Mouse (Mus musculus) heart, embryonic 13.5 days (tissue): ENCODE results near the gene Pi4ka. TPM values are rescaled to one million over a fixed set of nuclear protein-coding genes. Genes with fewer than 3 reads are reported as not detected.

Experiments used
- ATAC-seq: fragments of 200-750 bp; cut with Nextera tagmentation; 2 replicates; pipeline ENCODE4 v1.8.0; 2017; ENCODE audit warnings: moderate TSS enrichment; ENCODE audit not compliant: insufficient number of reproducible peaks, low FRiP score, low TSS enrichment; ENCODE audit errors: extremely low read depth
- H3K27ac ChIP-seq: fragments of 300-500 bp; sonication (generic); replicated peaks from 2 replicates; pipeline ENCODE4 v1.5.1; 2015; ENCODE audit warnings: moderate library complexity, mild to moderate bottlenecking, inconsistent platforms
- H3K27me3 ChIP-seq: fragments of 300-500 bp; sonication (generic); replicated peaks from 2 replicates; pipeline ENCODE4 v1.6.1; 2015; ENCODE audit warnings: mild to moderate bottlenecking, inconsistent platforms
- H3K36me3 ChIP-seq: fragments of 300-500 bp; sonication (generic); 2 replicates; pipeline ENCODE4 v1.6.1; 2015; ENCODE audit warnings: mild to moderate bottlenecking, inconsistent platforms
- H3K4me1 ChIP-seq: fragments of 300-500 bp; sonication (generic); 2 replicates; pipeline ENCODE4 v1.6.1; 2015; ENCODE audit warnings: inconsistent platforms
- H3K4me2 ChIP-seq: fragments of 300-500 bp; sonication (generic); 2 replicates; pipeline ENCODE4 v1.6.1; 2015; ENCODE audit warnings: inconsistent platforms, mild to moderate bottlenecking, moderate library complexity
- H3K4me3 ChIP-seq: fragments of 300-500 bp; sonication (generic); 2 replicates; pipeline ENCODE4 v1.5.1; 2015; ENCODE audit warnings: moderate library complexity, mild to moderate bottlenecking, inconsistent platforms
- H3K9ac ChIP-seq: fragments of 300-500 bp; sonication (generic); 2 replicates; pipeline ENCODE4 v1.6.1; 2015; ENCODE audit warnings: inconsistent platforms, mild to moderate bottlenecking, moderate library complexity
- H3K9me3 ChIP-seq: fragments of 300-500 bp; sonication (generic); 2 replicates; pipeline ENCODE4 v1.6.1; 2016; ENCODE audit warnings: inconsistent platforms
- WGBS: fragments of 180-500 bp; shearing (Covaris S2); methylation state at CpG from one replicate; pipeline ENCODE4 v1.1.7; 2015; ENCODE audit warnings: mixed read lengths; 5-methylcytosine and 5-hydroxymethylcytosine counted together
- polyA plus RNA-seq: library from polyadenylated mRNA; unstranded; fragments of >200 nt; fragmentation: Nextera tagmentation; extraction: Ambion mirVana; gene quantifications from 2 replicates; pipeline ENCODE4 v1.2.1, GENCODE M21; 2015

Pi4ka gene
- 26.7 and 29.0 TPM in 2 replicates for polyA plus RNA-seq

DNA sequence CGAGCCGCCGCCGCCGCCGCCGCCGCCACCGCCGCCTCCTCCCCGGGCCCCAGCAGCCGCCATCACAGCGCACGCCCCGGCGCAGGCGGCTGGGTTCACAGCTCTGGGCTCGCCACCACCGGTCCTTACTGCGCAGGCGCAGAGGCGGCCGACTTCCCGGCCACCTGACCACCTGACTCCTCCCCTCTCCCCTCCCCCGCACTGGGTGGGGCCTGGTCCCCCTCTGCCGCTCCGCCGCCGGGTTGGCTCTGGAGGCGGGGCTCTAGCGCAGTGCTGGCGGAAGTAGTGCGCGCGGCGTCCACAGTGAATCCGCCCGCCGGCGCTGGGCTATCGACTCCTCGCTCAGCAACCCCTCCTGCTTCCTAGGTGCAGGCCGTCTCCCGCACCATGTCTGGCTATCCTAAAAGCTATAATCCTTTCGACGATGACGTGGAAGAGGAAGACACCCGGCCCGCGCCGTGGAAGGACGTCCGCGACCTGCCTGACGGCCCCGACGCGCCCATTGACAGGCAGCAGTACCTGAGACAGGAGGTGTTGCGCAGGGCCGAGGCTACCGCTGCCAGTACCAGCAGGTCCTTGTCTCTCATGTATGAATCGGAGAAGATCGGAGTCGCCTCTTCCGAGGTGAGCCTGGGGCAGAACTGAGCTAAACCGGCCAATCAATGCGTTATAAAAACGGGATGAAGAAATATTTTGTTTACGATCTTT, at the start of gene Pi4ka, which contains the start of gene Snap29:
Gene Pi4ka (minus strand): TSS at position 579 of the 708 bp plus-strand sequence.
Gene Snap29 (plus strand): TSS at position 251 of the 708 bp plus-strand sequence.
- under 1% methylated on average over 63 of the region's 69 CpGs for WGBS
- Histone ChIP-seq H3K36me3 (peaks cover 13% of the 10 kb centered on the region), H3K4me2 (peak within 1 kb of the TSS; percentile 80), H3K27me3 (no peaks in the 10 kb centered on the region), H3K9ac (peak within 1 kb of the TSS; percentile 92), H3K4me1 (peaks cover 40% of the 10 kb centered on the region), H3K4me3 (peak within 1 kb of the TSS; percentile 74), H3K27ac (peak within 1 kb of the TSS; percentile 88), H3K9me3 (no peaks in the 10 kb centered on the region)
- ATAC-seq: peak; percentile 96

DNA sequence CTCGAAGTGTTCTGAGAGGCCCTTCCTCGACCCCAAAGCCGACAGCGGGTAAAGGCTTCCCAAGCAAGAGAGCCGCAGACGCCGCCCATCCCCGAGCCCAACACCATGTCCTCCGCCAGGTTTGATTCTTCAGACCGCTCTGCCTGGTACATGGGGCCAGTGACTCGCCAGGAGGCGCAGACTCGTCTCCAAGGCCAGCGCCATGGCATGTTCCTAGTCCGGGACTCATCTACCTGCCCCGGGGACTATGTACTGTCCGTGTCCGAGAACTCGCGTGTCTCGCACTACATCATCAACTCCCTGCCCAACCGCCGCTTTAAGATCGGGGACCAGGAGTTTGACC, 46.2 kb upstream of the Pi4ka start:
- peak overlapping the region; percentile 99 for H3K27ac ChIP-seq
- H3K9me3 ChIP-seq: no peaks in the 10 kb centered on the region
- ATAC-seq: peak; percentile 38; the same call in 1 of the 2 replicates
- H3K4me2 ChIP-seq: peak overlapping the region; percentile 95
- WGBS: under 1% methylated on average over 24 of the region's 24 CpGs
- peak overlapping the region; percentile 98 for H3K9ac ChIP-seq
- peak overlapping the region; percentile 94 for H3K4me3 ChIP-seq
- H3K36me3 ChIP-seq: peaks cover 22% of the 10 kb centered on the region
- H3K4me1 ChIP-seq: peaks cover 36% of the 10 kb centered on the region
- H3K27me3 ChIP-seq: no peaks in the 10 kb centered on the region

DNA sequence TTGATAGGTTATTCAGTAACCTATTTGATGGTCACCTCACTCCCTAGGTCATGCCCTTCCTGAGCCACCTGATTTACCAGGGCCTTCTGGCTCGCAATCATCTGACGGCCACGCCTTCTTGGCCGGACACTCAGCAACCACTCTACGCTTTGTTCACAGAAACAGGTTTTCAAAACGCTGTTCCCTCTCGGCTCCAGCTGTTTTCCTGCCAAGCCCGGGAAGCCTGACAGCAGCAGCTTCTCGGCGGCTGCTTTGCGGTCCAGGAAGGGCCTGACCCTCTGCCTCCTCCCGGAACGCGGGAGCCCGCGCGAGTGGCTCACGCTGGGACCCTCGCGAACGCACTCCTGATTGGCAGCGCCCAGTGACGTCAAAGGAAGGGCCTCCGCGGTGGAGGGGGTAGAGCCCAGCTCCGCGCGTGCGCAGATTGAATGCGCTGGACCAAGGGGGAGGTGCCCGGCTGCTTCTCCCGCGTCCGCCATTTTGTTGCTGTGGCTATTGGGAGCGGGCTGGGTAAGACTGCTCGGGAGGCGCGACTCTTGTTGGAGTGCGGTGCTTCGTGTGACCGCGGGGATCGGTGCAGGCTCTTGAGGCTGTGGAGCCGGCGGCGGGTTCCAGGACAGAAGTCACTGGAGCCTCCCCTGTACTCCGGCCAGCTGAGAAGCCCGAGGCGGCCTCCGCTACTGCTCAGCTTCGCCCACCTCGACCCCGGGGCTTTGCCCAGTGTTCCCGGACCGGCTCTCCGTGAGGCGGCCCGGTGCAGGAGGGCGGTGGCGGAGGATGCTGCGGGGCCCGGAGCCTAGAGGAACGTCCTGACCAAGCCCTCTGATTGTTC, 45.6 kb upstream of the Pi4ka start, which contains the start of gene Crkl:
Gene Crkl (plus strand): TSS at position 447 of the 832 bp plus-strand sequence.
- WGBS: under 1% methylated on average over 63 of the region's 63 CpGs
- peak; percentile 95 for ATAC-seq
- Histone ChIP-seq H3K4me2 (peak within 1 kb of the TSS; percentile 95), H3K4me1 (peaks cover 31% of the 10 kb centered on the region), H3K9me3 (no peaks in the 10 kb centered on the region), H3K27me3 (no peaks in the 10 kb centered on the region), H3K36me3 (peaks cover 16% of the 10 kb centered on the region), H3K9ac (peak within 1 kb of the TSS; percentile 98), H3K27ac (peak within 1 kb of the TSS; percentile 99), H3K4me3 (peak within 1 kb of the TSS; percentile 94)

DNA sequence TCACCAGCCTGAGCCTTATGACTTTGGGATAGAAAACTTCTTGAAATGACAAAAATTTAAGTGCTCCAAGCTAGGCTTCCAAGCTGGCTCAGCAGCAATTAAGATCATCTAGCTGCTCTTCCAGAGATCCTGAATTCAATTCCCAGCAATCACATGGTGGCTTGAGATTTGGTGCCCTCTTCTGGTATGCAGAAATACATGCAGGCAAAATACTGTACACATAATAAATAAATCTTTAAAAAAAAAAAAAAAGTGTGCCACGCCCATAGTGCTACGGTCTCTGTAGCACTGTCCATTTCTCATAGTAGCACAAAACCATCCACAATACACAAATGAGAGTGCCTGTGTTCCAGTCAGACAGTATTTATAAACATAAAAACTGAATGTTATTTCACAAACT, 26.5 kb upstream of the Pi4ka start:
- H3K36me3 ChIP-seq: peaks cover 31% of the 10 kb centered on the region
- WGBS: 64% methylated on average over 2 of the region's 2 CpGs

DNA sequence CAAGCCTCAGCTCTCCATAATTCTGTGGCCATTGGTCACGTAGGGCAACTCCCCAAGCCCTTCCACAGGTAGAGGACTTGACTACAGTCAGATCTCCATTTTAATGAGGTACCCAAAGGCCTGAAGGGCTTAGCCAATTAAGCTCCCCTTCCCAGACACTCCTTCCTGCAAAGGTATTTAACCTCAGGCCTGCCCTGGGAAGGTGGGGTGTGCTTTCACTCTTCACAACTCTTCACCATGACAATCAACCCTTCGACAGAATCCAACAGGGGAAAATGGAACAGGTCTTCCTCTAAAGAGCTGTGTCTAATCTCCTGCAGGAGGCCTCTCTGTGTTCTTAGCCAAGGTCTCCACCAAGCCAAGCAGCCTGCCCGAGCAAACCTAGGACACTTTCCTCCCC, 16.9 kb upstream of the Pi4ka start:
- 73% methylated on average over 3 of the region's 3 CpGs for WGBS
- no peaks in the 10 kb centered on the region for H3K4me1 ChIP-seq
- ATAC-seq: no peak
- peaks cover 72% of the 10 kb centered on the region for H3K36me3 ChIP-seq
- H3K27me3 ChIP-seq: no peaks in the 10 kb centered on the region
- no peak overlapping the region for H3K9ac ChIP-seq
- no peak overlapping the region for H3K4me3 ChIP-seq
- no peaks in the 10 kb centered on the region for H3K9me3 ChIP-seq
- H3K4me2 ChIP-seq: no peak overlapping the region
- H3K27ac ChIP-seq: no peak overlapping the region

More for the DNA sequence above, 26.5 kb upstream of the Pi4ka start:
- Histone ChIP-seq H3K27ac (no peak overlapping the region), H3K4me1 (no peaks in the 10 kb centered on the region), H3K27me3 (no peaks in the 10 kb centered on the region), H3K4me2 (no peak overlapping the region), H3K9me3 (no peaks in the 10 kb centered on the region), H3K4me3 (no peak overlapping the region), H3K9ac (no peak overlapping the region)
- no peak for ATAC-seq

DNA sequence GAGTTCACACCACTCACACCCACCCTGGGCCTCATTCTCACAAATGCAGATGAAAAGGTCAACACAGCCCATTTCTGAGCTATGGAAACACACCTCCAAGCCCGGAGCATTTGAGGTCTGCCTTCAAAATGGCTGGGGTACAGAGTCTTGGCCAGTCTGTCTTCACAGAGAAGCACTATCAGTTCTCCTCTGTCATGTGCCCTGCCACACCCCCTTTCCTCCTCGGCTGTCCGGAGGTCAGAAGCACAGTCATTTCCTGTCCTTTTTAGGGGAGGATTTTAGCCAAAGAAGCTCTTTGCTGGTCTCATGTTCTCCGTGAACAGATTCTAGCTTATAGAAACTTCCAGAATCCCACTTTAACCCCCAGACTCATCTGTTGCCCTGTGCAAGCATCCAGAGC, 4.1 kb upstream of the Pi4ka start:
- 31% methylated on average over 4 of the region's 4 CpGs for WGBS
- Histone ChIP-seq H3K4me2 (peak overlapping the region; percentile 9; the same call in 1 of the 2 replicates), H3K9me3 (no peaks in the 10 kb centered on the region), H3K4me1 (peaks cover 39% of the 10 kb centered on the region), H3K4me3 (no peak overlapping the region), H3K27ac (no peak overlapping the region), H3K36me3 (no peaks in the 10 kb centered on the region), H3K9ac (no peak overlapping the region), H3K27me3 (no peaks in the 10 kb centered on the region)
- ATAC-seq: no peak

DNA sequence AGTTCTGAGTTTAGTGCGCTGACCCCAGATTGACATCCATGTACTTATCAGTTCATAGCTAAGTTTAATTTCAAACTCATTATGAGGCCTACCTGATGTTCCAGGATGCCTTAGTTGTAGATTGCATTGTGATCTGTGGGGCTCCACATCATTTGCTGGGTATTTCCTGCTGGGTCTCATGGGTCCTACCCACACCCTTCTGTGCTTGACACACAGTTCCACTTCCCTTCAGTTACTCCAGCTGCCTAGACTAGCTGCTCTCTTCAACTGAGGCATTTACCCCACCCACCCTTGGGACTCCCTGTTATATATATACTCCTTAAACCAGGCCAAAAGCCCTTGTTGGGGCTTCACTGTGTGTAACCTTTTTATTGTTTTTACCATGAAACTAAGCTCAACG, 2.9 kb upstream of the Pi4ka start:
- Histone ChIP-seq H3K9me3 (no peaks in the 10 kb centered on the region), H3K36me3 (no peaks in the 10 kb centered on the region), H3K4me2 (no peak overlapping the region), H3K9ac (no peak overlapping the region), H3K27me3 (no peaks in the 10 kb centered on the region), H3K27ac (no peak overlapping the region), H3K4me1 (peaks cover 40% of the 10 kb centered on the region), H3K4me3 (no peak overlapping the region)
- no peak for ATAC-seq
- WGBS: 87% methylated on average over 2 of the region's 2 CpGs

DNA sequence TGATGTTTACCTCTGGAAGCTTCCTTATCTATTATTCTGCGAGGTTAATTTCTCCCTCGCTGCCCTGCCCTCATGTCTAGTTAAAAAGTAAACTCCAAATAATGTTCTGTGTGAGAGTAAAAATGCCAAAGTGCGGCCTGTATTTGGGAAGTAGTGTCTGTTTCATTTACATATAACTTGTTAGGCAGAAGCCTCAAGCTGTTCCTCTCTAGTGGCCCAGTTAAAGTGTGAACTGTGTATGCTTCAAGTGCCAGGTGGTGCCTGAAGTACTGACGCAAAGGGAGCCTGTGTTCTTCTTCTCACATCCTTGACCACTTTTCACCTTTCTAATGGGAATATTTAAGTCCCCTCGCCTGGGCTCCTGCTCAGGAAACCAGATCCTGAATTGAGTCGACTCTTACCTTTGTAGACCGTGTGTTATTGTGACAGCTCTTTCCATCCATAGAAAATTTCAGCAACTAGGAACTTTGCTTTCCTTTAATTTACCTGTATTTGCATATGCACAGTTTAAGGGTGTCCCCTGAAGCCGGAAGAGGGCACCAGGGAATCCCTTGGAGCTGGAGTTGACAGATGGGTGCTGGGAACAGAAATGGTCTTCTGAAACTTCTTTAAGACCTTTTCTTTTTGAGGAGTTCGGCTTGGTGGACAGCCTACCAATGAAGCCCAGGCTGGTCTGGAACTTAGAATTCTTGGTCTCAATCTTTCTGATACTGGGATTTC, 558 bp upstream of the Pi4ka start:
- Histone ChIP-seq H3K9me3 (no peaks in the 10 kb centered on the region), H3K4me2 (peak overlapping the region; percentile 80), H3K4me1 (peaks cover 40% of the 10 kb centered on the region), H3K9ac (peak overlapping the region; percentile 88), H3K27me3 (no peaks in the 10 kb centered on the region), H3K4me3 (peak overlapping the region; percentile 74), H3K36me3 (peaks cover 13% of the 10 kb centered on the region), H3K27ac (no peak overlapping the region; the same call in 1 of the 2 replicates)
- ATAC-seq: no peak
- WGBS: 29% methylated on average over 9 of the region's 9 CpGs

DNA sequence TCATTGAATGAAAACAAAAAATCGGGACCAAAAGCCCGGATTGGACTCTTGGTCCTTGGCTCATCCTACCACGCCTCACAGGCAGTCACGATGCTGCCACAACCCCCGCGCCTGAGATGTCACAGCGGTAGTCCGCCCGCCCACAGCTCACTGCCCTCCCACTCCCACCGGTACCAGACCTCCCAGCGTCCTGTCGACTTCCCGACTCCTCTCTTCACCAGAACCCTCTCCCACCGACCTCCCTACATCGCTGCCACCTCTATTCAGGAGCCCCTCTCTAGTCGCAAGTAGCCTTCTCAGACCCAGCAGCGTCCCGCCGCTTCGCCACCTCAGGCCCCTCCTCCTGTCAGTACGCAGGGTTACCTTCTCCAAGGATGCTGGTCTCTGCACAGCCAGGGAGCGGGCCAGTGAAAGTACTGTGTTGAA, 830 bp downstream of the Pi4ka start:
- Histone ChIP-seq H3K27me3 (no peaks in the 10 kb centered on the region), H3K36me3 (peaks cover 13% of the 10 kb centered on the region), H3K4me3 (peak overlapping the region; percentile 74), H3K4me2 (peak overlapping the region; percentile 80), H3K4me1 (peaks cover 37% of the 10 kb centered on the region), H3K9ac (peak overlapping the region; percentile 92), H3K9me3 (no peaks in the 10 kb centered on the region), H3K27ac (peak overlapping the region; percentile 88)
- WGBS: 1% methylated on average over 22 of the region's 22 CpGs
- peak; percentile 55 for ATAC-seq

DNA sequence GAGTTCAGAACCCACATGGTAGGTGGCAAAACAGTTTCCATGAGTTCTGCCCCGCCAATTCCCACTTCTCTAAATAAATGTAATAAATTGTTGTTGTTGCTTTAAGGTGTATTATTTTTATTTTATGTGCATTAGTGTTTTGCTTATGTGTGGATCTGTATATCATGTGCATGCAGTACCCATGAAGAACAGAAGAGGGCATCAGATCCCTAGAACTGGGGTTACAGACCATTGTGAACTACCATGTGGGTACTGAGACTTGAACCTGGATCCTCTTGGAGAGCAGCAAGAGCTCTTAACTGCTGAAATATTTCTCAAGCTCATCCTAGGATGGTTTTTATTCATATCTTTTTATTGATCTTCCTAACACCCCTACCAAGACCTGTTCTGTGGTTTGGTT, 3.3 kb downstream of the Pi4ka start:
- Histone ChIP-seq H3K27me3 (no peaks in the 10 kb centered on the region), H3K9me3 (no peaks in the 10 kb centered on the region), H3K4me1 (peaks cover 32% of the 10 kb centered on the region), H3K4me3 (no peak overlapping the region), H3K27ac (no peak overlapping the region), H3K36me3 (peaks cover 13% of the 10 kb centered on the region), H3K9ac (no peak overlapping the region), H3K4me2 (no peak overlapping the region)
- 53% methylated on average over 1 of the region's 1 CpGs for WGBS
- no peak for ATAC-seq

DNA sequence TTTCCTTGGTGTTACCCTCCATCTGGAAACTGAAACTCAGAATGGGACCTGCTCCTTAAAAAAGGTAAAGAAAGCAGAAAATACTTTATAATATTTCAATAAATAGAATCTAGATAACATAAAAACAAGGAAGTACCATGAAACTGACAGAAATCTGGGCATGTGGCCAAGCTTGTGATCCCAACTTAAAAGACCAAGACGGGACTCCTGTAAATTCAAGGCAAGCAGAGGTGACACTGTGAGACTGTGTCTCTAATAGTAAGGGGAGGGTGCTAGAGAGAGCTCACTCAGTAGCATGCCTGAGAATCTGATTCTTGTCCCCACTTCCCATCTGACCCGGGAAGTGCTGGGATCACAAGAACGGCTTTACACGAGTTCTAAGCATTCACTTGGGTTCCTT, 13.3 kb downstream of the Pi4ka start:
- ATAC-seq: no peak
- H3K36me3 ChIP-seq: peaks cover 29% of the 10 kb centered on the region
- no peak overlapping the region for H3K9ac ChIP-seq
- 0 out of 2 replicates have a peak, but pooled peaks cover 2% of the 10 kb centered on the region for H3K9me3 ChIP-seq
- H3K4me1 ChIP-seq: 0 out of 2 replicates have a peak, but pooled peaks cover 6% of the 10 kb centered on the region
- no peak overlapping the region for H3K27ac ChIP-seq
- H3K4me3 ChIP-seq: no peak overlapping the region
- H3K27me3 ChIP-seq: no peaks in the 10 kb centered on the region
- WGBS: 69% methylated on average over 4 of the region's 4 CpGs
- H3K4me2 ChIP-seq: no peak overlapping the region
